Mouse (Mus musculus): Measurements from ENCODE around the gene Rgmb.

Rgmb gene

DNA sequence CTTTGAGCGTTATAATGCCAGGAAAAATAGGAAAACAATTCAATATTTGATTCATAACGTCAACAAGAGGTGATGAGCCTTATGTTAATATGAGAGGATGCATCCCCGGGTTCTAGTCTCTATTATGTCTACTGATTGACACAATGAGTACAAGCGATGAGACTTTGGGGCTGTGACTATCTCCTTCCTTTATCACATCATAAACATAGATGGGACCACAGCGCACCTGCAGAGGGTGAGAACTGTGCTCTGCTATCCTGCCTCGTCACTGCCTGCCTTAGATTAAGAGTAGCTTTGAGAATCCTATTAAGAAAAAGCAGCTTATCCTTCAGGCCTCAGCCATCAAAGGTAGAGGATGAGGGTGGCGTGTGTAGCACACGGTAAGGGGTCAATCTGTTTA lies 40.1 kb downstream of the Rgmb start:
- in situ Hi-C loops (cut with MboI, MseI), result loop anchor here in 1 of 2 experiments (10.0 kb wide), 1 partner anchor 1104 kb away; no protein-coding TSS in a partner anchor

DNA sequence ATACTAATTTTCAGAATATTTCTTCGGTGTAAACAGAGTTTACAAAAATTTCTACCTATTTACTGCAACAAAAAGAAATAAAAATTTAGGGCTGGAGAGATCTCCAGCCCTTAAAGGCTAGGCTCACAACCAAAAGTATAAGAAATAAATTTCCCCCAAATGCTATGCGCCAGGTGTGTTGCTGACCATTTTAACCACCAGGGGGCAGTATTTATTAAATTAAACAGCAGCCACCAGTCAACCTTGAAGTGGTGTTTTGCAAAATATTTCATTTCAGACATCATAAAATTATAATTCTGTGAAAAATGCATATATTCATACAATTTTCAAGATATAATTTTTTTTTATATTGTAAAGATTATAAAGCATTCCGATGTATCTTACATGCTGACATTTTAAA lies 43.8 kb downstream of the Rgmb start:
- in situ Hi-C loops (cut with MboI, MseI), result no loop called here

DNA sequence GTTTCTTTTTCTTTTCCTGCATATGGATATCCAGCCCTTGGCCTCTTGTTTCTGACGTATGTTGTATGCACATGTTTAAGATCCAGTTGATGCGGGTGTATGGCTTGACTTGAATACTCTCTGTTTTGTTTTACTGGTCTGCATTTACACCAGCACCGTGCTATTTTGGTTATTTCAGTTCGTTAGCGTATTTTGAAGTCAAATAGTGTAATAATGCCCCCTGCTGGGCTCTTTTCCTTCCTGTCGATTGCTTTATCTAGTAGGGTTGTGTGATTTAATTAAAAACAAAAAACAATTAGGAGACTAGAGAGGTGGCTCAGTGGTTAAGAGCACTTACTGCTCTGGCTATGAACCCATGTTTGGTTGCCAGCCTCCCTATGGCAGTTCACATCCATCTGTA lies 52.9 kb downstream of the Rgmb start:
- in situ Hi-C loops (cut with MboI, MseI), result no loop called here

DNA sequence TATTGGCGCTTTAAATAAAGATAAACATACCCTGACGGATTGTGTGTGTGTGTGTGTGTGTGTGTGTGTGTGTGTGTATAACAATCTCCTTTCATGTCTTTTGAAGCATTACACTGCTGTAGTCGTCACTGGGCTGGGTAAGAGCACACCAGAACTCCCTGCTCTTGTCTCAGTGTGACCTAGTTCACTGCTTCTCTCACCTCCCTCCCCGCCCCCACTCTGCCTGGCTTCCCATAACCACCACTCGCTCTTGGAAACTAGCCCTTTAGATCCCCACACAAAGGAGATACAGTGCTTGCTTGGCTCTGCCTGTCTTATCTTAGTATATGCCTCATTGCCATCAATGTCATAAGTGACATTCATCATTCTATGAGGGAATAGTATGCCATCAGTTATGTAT lies 54.5 kb downstream of the Rgmb start:
- in situ Hi-C loops (cut with MboI, MseI), result no loop called here

DNA sequence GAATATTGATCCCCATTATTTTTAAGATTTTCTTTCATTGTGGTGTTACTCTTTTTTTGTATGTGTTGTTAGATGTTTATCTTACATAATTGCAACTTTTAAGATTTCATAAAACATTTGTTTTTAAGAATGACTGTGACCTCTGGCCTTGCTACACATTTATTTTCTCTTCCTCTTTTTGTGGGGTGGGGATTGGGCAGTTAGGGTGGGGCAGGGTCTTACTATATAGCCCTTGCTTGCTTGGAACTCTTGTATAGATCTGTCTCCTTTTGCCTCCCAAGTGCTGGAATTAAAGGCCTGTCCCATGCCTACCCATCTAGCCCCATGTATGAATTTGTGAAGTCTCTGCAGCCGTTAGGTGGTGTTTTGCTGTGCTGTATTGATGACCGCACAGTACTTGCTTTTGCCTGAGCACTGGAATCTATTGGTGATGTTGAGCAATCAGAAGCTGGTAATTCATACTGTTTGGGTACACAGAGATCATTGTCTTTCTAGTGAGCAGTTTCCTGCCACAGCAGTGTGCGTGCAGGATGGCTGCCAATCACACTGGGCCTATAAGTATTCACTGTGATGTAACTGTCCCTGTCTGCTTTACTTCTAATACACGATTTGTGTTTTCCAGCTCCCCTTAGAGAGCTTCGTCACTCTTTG lies 56.1 kb downstream of the Rgmb start:
- in situ Hi-C loops (cut with MboI, MseI), result no loop called here

DNA sequence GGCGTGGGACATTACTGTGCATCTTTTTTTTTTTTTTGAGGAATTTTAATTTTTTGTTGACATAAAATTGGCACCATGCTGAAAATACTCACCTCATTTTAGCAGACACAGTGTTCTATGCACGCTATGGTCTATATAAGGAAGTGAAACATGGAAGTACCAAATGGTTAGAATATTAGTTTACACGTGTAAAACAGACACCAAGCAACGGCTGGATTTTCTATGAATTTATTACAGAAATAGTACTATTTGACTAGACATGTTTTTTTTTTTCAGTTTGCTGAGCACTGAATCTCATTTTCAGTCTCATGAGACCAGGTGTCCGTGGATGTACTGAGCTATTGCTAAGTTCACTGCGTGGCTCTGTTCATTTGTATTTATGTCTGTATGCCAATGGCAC lies 56.9 kb downstream of the Rgmb start:
- in situ Hi-C loops (cut with MboI, MseI), result no loop called here

DNA sequence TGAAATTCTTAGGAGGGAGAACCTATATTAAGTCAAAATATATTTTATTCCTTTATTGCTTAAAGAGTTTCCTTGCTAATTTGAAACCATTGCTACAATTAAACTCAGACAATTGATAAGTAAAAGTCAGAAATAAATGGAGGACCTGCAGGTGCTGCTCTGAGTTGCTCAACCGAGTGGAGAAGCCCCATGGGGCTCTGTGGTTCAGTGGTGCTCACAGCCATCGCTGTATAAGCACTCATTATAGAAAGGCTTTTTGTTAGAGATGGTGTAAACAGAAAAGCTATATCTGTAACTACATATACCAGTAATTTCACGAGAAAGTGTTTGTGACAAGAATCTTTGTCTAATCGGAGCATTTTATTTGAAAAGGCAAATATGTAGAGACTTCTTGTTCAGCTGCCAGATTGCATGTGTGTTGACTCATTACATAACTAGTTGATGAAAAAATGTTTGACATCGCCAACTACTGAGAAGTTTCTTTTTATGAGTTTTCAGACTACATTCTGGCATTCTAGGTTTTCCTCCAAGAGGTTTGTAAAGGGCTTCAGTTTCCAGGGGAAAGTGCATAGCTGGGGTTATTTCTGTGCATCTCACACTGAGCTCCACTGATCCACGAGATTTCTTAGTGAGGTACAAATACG lies 61.6 kb downstream of the Rgmb start:
- in situ Hi-C loops (cut with MboI, MseI), result no loop called here

DNA sequence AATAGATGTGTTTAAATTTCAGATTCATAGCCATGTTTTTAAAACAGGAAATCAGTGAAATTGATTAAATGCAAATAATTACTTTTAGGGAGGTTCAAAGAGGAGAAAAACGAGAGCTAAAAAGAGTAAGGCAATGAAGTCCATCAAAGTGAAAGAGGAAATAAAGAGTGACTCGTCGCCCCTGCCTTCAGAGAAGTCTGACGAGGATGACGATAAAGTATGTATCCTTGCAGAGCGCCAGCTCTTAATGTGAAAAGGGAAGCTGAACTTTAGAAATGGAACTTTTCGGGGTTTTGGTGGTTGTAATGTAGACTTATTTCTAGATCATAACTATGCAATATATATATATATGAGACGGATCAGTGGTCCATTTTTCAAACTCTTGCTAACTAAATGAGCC lies 69.6 kb downstream of the Rgmb start:
- in situ Hi-C loops (cut with MboI, MseI), result no loop called here
